Mouse (Mus musculus): Measurements from ENCODE around the gene Resf1. TPM values are rescaled to one million over a fixed set of nuclear protein-coding genes. Genes with fewer than 3 reads are reported as not detected.
"Not testable (repeated sequence)": the region's sequence is repeated elsewhere in the genome, so short reads cannot be mapped to it uniquely, and the experiment has no call there.

Resf1 gene
- total and polyA plus RNA-seq, 3 experiments: 12.9 to 103 (median 20.4) TPM

DNA sequence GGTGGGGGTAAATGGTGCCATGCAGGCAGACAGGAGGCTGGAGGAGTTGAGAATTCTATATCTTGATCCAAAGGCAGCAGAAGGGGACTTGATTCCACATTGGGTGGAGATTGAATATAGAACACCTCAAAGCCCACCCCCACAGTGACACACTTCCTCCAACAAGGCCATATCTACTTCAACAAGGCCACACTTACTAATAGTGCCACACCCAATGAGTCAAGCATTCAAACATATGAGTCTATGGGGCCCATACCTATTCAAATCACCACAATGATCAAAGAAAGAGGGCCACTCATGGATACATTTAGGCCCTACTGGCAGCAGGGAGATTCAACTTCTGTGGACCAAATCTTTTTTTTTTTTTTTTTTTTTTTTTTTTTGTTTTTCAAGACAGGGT lies 28.7 kb upstream of the Resf1 start:
- Histone ChIP-seq H3K27me3 (ENCODE audit: control insufficient read depth in 1 of 2, insufficient read depth in 2 of 2, low read length in 2 of 2) (no peaks in the 10 kb centered on the region), H3K9ac (ENCODE audit: control insufficient read depth, low read depth, low read length, poor library complexity, severe bottlenecking) (no peak overlapping the region), H3K4me1 (ENCODE audit: control insufficient read depth in 1 of 2, insufficient read depth in 2 of 2, low read length in 2 of 2) (peaks cover 2 to 18% of the 10 kb centered on the region in 2 experiments; a peak in 3 of 4 replicates), H3K36me3 (ENCODE audit: control insufficient read depth in 1 of 2, insufficient read depth in 2 of 2, low read length in 2 of 2) (peaks cover 0 to 18% of the 10 kb centered on the region in 2 experiments; a peak in 2 of 4 replicates), H3K79me2 (ENCODE audit: control insufficient read depth, insufficient read depth, low read length, poor library complexity) (no peaks in the 10 kb centered on the region), H3K27ac (ENCODE audit: control insufficient read depth, low read depth, low read length) (no peak overlapping the region), H3K9me3 (replicated peaks; ENCODE audit: insufficient read depth, low read length) (no peaks in the 10 kb centered on the region), H3K4me3 (ENCODE audit: control insufficient read depth in 1 of 2, insufficient read depth in 1 of 2, low read depth in 2 of 2, low read length in 2 of 2) (no peak overlapping the region)
- peak; percentile 40 for DNase-seq (ENCODE audit: low read depth, low spot score)
- TF ChIP-seq ZC3H11A (IDR thresholded peaks at IDR 0.05; ENCODE audit: low read depth, low read length) (no peak), NRF1 (IDR thresholded peaks at IDR 0.05; ENCODE audit: insufficient read depth, low read depth, low read length, poor library complexity, severe bottlenecking) (no peak), ZNF384 (IDR thresholded peaks at IDR 0.05; ENCODE audit: low read depth, low read length) (no peak), MAX (IDR thresholded peaks at IDR 0.05; ENCODE audit: low read length) (no peak), USF2 (IDR thresholded peaks at IDR 0.05; ENCODE audit: borderline replicate concordance in 1 of 2, insufficient read depth in 1 of 2, low read depth in 1 of 2, low read length in 2 of 2) (no peak), POLR2AphosphoS5 (IDR thresholded peaks at IDR 0.05; ENCODE audit: borderline replicate concordance, low read depth, low read length) (no peak), BHLHE40 (IDR thresholded peaks at IDR 0.05; ENCODE audit: borderline replicate concordance, low read depth, low read length) (no peak), ZKSCAN1 (IDR thresholded peaks at IDR 0.05; ENCODE audit: low read depth, low read length) (no peak), KAT2A (conservative IDR thresholded peaks at IDR 0.05; ENCODE audit: low read depth, low read length) (no peak), TAL1 (IDR thresholded peaks at IDR 0.05; ENCODE audit: low read length) (no peak), RCOR1 (IDR thresholded peaks at IDR 0.05; ENCODE audit: low read depth, low read length) (no peak), UBTF (IDR thresholded peaks at IDR 0.05; ENCODE audit: borderline replicate concordance, insufficient read depth, low read depth, low read length) (no peak), MAZ (IDR thresholded peaks at IDR 0.05; ENCODE audit: low read depth, low read length) (no peak), POLR2A (IDR thresholded peaks at IDR 0.05; ENCODE audit: control insufficient read depth in 1 of 2, insufficient read depth in 1 of 2, low read depth in 1 of 2, low read length in 2 of 2, poor library complexity in 1 of 2) (no peak), TCF12 (IDR thresholded peaks at IDR 0.05; ENCODE audit: low read depth, low read length) (no peak), CHD2 (IDR thresholded peaks at IDR 0.05; ENCODE audit: low read length) (no peak), E2F4 (IDR thresholded peaks at IDR 0.05; ENCODE audit: borderline replicate concordance, low read depth, low read length) (no peak), CHD1 (IDR thresholded peaks at IDR 0.05; ENCODE audit: low read depth, low read length) (no peak), RAD21 (IDR thresholded peaks at IDR 0.05; ENCODE audit: low read depth, low read length) (no peak), TBP (IDR thresholded peaks at IDR 0.05; ENCODE audit: low read depth, low read length) (no peak)

DNA sequence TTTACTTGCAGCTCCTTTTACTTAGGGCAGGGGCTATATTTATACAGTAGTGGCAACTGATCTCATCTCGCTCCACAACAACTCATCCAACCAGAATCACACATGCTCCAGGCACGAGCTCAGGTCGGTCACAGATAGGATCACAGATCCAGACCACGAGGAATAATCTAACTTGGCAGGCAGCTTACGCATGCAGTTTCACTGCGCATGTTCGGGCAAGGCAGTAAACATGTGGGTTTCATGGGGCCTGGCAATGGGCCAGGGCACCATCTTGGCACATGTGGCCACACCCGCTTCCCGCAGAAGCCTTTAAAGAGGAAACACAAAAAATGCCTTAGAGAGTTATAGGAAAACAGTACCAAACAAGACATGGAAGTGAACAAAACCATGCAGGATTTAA lies 21.0 kb upstream of the Resf1 start:
- TF ChIP-seq MAX (IDR thresholded peaks at IDR 0.05; ENCODE audit: low read length): peak; percentile 80
- peak; percentile 30; the same call in 1 of the 2 replicates for TF ChIP-seq SIN3A (IDR thresholded peaks at IDR 0.05; ENCODE audit: low read length)
- TF ChIP-seq EP300 (IDR thresholded peaks at IDR 0.05; ENCODE audit: low read depth in 1 of 2, low read length in 2 of 2): peak in 1 of 2 experiments; percentile 38; a peak in 1 of 4 replicates
- peak; percentile 65 for TF ChIP-seq ETS1 (IDR thresholded peaks at IDR 0.05; ENCODE audit: low read depth, low read length)
- peak; percentile 75 for TF ChIP-seq MYC (IDR thresholded peaks at IDR 0.05; ENCODE audit: low read depth, low read length)
- peak; percentile 19; the same call in 1 of the 2 replicates for TF ChIP-seq TAL1 (IDR thresholded peaks at IDR 0.05; ENCODE audit: low read length)
- peak; percentile 46; the same call in 1 of the 2 replicates for TF ChIP-seq MXI1 (IDR thresholded peaks at IDR 0.05; ENCODE audit: low read depth, low read length)
- 0 out of 2 replicates have a peak, but pooled peaks have one; percentile 47 for TF ChIP-seq TBP (IDR thresholded peaks at IDR 0.05; ENCODE audit: low read depth, low read length)
- peak; percentile 74 for TF ChIP-seq NRF1 (IDR thresholded peaks at IDR 0.05; ENCODE audit: insufficient read depth, low read depth, low read length, poor library complexity, severe bottlenecking)
- TF ChIP-seq BHLHE40 (IDR thresholded peaks at IDR 0.05; ENCODE audit: borderline replicate concordance, low read depth, low read length): peak; percentile 60; the same call in 1 of the 2 replicates
- H3K9ac ChIP-seq (ENCODE audit: control insufficient read depth, low read depth, low read length, poor library complexity, severe bottlenecking); H3K4me3 ChIP-seq (ENCODE audit: control insufficient read depth in 1 of 2, insufficient read depth in 1 of 2, low read depth in 2 of 2, low read length in 2 of 2); H3K27me3 ChIP-seq (ENCODE audit: control insufficient read depth in 1 of 2, insufficient read depth in 2 of 2, low read length in 2 of 2); H3K36me3 ChIP-seq (ENCODE audit: control insufficient read depth in 1 of 2, insufficient read depth in 2 of 2, low read length in 2 of 2); H3K79me2 ChIP-seq (ENCODE audit: control insufficient read depth, insufficient read depth, low read length, poor library complexity); H3K9me3 ChIP-seq (replicated peaks; ENCODE audit: insufficient read depth, low read length); H3K4me1 ChIP-seq (ENCODE audit: control insufficient read depth in 1 of 2, insufficient read depth in 2 of 2, low read length in 2 of 2): not testable (repeated sequence)
- H3K27ac ChIP-seq (ENCODE audit: control insufficient read depth, low read depth, low read length): peak overlapping the region; percentile 54
- DNase-seq (ENCODE audit: low read depth, low spot score): peak; percentile 57

GRCm38 (mm10) chr6:149303231-149303630 lies 6.0 kb upstream of the Resf1 start:
- not testable (repeated sequence) for DNase-seq (ENCODE audit: low read depth, low spot score); H3K27me3 ChIP-seq (ENCODE audit: control insufficient read depth in 1 of 2, insufficient read depth in 2 of 2, low read length in 2 of 2); H3K9ac ChIP-seq (ENCODE audit: control insufficient read depth, low read depth, low read length, poor library complexity, severe bottlenecking); H3K4me1 ChIP-seq (ENCODE audit: control insufficient read depth in 1 of 2, insufficient read depth in 2 of 2, low read length in 2 of 2); H3K79me2 ChIP-seq (ENCODE audit: control insufficient read depth, insufficient read depth, low read length, poor library complexity); H3K4me3 ChIP-seq (ENCODE audit: control insufficient read depth in 1 of 2, insufficient read depth in 1 of 2, low read depth in 2 of 2, low read length in 2 of 2); H3K9me3 ChIP-seq (replicated peaks; ENCODE audit: insufficient read depth, low read length); H3K27ac ChIP-seq (ENCODE audit: control insufficient read depth, low read depth, low read length)
- H3K36me3 ChIP-seq (ENCODE audit: control insufficient read depth in 1 of 2, insufficient read depth in 2 of 2, low read length in 2 of 2): peaks cover 0 to 13% of the 10 kb centered on the region in 2 experiments; a peak in 2 of 4 replicates

Measured in MEL (cell line).